Mouse (Mus musculus) cerebral cortex, adult 2 months (tissue): ENCODE measurements around the gene Kank3.

Source experiments
- WGBS: fragments of 180-500 bp; shearing (Covaris S2); methylation state at CpG from one replicate; pipeline ENCODE4 v1.1.7; 2018; 5-methylcytosine and 5-hydroxymethylcytosine counted together

Kank3 gene

DNA sequence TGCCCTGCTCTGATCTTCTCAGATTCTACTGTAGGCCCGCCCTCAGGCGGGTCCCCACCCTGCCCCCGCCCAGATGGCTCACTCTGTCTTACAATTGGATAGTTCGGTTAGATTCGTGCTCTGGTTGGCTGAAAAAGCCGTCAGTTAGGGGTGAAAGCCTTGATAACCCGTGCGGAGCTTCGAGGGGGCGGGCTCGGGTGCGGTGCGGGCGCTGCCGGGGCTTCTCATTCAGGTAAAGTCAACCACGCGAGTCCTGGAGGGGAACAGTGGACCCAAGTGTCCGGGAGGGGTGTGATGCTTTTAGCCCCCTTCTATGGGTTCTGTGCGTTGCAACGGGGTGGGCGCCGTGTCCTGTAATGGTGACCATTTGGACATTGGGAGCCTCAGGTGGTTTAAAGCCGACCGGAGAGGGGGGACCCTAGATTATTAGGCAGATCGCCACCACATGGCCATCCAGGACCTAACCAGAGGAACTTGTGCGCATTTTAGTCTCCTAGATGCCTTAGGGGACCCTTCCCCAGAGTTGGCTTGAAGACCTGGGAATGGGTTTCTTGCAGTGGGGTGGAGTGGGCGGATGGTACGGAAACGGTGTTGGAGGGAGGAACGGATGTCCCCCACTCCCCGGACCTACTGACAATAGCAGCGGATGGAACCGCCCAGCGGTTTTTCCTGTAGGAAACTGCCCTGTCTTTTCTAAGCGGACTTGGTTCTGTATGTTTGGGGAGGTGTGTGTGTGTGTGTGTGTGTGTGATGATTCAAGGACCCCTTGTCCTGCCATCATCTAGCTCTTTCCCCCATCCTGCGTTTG, at the start of gene Kank3:
Gene Kank3 (plus strand): TSS at position 186 of the 808 bp plus-strand sequence.
- WGBS: 1% methylated on average over 36 of the region's 36 CpGs

DNA sequence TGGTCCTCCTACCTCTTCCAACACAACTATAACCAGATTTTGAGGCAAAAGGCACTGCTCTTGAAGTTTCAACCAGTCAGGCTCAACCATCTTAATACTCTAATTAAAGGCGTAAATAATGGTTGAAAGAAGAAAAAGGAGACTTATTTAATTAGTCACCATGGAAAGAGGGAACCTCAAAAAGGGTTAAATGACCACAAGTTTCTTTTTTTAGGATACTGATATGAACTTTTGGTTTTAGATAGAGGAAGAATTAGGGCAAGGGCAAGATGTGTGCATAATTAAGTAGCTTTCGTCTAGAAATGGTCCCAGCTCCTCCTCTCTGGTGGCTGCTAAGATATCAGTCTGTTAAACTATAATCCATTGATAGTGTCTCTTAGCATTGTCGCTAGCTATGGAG, 43.9 kb upstream of the Kank3 start:
- 82% methylated on average over 3 of the region's 3 CpGs for WGBS

DNA sequence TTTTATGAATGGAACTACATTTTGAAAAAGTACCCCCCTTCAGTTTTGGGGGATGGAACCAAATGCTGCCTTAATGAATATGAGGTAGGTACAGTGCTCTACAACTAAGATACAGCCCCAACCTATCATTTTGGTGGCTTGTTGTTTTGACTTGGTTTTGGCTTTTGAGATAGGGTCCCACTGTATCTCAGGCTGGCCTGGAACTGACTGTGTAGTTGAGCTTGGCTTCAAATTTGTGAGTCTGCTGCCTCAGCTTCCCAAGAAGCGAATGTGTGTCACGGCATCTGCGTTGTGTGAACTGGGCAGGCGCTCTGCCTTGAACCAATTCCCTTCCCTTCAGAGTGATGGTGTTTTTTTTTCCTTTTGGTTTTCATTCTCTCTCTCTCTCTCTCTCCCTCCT, 38.7 kb upstream of the Kank3 start:
- 93% methylated on average over 4 of the region's 4 CpGs for WGBS

DNA sequence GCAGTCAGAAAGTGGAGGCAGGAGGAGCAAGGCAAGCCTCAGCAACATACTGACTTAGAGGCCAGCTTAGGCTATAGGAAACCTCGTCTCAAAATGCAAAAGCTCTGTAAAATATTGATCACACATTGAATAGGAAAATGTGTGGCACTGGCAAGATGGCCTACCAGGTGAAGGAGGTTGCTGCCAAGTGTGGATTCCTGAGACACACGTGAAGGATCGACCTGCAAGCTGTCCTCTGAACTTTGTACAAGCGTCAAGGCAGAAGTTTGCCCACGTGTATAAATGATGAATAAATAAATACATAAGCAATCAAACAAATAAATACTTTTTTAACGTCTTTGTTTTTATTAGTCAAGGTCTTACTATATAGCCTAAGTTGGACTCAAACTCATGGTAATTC, 36.9 kb upstream of the Kank3 start:
- WGBS: 85% methylated on average over 6 of the region's 6 CpGs

DNA sequence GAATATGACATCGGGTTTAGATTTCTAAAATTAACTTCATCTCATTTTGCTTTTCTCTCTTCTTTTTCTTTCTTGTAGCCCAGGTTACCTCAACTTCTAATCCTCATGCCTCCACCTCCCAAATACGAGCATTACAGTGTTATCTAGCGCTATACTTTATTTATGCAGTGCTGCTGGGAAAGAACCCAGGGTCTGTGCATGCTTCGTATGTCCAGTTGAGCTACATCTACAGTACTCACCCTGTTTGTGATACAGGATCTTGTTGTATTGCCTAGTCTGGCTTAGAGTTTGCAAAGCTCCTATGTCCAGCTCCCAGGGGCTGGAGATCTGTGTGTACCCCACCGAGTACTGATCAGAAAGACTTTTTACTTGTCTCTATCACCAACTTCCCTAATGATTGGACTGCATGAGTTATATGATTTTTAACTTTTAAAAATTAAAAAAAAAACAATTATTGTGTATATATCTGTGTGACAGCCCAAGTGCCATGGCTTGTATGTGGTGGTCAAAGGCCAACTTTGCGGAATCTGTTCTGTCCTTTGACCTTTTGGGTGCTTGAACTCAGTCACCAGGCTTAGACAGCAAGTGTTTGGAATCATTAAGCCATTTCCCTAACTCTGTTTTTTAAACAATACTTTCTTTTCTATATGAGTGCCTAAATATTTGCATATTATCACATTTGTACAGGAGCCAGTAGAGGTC, 36.3 kb upstream of the Kank3 start:
- 91% methylated on average over 6 of the region's 6 CpGs for WGBS

DNA sequence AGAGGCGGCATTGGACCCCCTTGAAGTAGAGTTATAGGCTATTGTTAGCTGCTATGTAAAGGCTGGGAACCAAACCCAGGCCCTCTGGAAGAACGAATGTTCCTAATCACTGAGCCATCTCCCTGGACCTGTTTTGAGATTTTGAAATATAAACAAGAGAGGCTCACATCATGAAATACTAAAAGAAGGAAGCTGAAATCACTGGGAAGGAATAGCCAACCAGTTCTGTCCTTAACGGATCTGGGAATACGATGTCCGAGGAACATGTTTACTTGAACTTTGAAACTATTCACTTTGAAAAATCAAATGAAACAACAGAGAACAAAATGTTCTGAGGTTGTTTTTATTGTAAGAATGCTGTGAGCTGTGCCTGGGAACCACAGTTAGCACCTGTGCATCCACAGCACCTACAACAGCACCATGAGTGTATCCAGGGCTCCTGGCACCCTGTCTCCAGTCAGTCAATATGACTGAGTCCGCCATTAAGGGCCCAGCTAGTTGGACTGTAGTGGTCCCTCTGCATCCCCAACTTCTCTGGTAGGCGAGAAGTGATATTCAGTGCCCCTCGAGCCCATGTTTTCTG, 35.7 kb upstream of the Kank3 start:
- WGBS: 80% methylated on average over 8 of the region's 8 CpGs

DNA sequence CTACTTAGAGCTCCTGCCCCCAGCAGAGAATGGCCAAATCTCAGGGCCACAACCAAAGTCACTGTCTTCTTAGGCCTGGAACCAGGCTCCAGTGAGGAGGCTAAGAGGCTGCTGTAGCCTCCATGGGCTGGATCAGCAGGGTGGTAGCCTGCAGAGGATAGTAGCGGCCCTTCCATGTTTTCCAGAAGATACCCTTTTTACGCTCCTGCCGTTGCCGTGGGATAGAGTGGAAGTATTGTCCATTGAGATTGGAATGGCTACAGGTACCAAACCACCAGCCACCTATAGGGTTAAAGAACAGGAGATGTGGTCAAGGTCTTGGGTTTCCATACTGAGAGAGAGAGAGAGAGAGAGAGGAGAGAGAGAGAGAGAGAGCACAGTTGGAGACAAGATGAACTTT, 35.0 kb upstream of the Kank3 start:
- WGBS: over 99% methylated on average over 4 of the region's 4 CpGs

DNA sequence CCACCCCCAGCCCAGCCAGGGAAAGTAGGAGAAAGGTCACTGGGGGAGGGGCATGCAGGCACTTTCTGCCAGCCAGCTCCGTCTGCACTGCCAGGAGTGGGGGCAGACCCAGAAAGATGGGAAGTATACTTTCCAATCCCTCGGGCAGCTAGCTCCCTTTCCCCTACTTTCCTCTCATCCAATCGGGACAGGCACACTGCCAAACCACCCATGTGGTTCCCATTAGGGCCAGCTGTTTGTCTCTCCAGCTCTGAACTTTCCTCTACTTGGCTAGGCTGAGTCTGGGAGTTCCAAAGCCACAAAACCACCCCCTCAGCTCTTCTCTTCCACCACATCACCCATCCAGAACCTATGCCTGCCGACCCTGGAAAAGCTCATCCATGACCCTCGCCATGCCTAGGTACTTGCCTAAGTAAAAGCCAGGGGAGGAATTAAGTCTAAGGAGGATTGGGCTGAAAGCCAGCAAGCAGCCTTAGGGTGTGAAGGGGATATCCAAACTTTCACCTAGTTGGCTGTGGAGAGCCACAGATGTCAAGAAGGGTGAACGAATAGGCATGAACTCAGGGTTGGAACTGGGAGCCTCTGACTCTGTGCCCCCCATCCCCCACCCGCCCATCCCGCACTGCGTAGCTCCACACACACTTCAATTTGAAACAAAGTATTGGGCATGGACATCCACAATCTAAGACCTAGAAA, 30.9 kb upstream of the Kank3 start:
- 32% methylated on average over 9 of the region's 9 CpGs for WGBS

DNA sequence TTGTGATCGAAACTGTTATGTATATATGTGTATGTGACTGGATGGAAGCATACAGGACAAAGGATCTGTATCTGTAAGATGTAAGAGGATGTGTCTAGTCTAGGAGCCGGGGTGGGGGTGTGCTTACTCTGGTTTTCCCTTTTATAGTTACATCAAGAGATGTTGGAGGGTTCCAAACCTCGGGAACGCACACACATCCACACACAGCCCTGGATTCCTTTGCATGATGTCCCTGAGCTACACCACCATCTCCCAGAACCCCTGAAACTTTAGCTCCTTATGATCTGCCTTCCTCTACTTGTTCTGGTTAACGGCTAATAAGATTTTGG, 30.4 kb upstream of the Kank3 start:
- WGBS: 63% methylated on average over 5 of the region's 5 CpGs

DNA sequence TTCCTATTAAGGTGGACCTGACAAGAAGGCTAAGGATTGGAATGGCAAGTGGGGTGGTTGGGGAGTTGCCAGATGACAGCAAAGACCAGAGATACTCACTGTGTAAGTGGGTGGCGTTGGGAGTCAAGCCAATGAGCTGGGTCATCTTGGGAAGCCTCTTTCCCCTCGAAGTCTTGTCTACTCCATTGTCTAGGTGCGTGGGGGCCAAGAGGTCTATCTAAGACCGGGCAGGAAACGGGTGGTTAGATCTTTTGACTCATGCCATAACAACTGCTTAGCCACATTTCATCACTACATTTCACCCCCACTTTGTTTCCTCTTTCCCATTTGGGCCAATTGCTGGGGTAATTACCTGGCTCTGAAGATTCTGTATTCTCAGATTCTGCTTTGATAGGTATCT, 29.9 kb upstream of the Kank3 start:
- 74% methylated on average over 5 of the region's 5 CpGs for WGBS

DNA sequence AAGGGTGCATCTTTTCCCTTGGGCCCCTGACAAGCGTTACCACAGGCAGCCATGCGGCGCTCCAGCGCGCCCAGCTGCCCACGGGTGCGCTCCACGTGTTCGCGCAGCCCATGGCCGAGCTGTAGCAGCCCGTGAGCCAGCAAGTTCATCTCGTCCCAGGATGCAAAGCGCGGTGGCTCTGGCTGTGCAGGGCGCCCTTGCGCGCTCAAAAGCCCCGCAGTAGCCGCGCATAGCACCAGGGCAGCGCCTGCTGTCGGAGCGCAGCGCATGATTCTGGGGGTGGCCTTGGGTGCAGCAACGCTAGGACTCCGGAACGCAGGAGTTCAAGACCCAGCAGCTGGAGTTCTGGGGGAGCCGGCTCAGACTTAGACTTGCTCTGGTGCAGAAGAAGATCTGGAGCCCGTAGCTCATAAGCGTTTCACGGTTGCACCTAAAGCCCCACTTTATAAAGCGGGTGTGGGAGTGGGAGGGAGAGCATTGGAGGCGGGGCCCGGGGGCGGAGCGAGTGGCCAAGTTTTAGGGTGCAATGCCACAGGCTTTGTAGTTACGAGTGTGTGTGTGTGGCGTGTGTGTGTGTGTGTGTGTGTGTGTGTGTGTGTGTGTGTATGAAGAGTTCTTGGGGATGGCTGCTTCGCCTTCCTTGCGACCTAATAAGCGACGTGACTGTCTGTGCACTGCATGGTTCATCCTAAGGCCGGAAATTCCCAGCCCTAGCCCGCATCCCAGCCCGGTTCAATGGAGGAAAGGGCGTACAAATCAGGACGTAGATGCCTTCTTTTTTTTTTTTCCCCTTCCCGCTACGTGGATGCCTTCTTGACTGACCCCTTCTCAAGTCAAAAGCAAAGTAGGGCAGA, 29.0 kb upstream of the Kank3 start, which contains the start of gene Angptl4:
Gene Angptl4 (minus strand): TSS at position 707 of the 854 bp plus-strand sequence.
- WGBS: 3% methylated on average over 50 of the region's 50 CpGs

DNA sequence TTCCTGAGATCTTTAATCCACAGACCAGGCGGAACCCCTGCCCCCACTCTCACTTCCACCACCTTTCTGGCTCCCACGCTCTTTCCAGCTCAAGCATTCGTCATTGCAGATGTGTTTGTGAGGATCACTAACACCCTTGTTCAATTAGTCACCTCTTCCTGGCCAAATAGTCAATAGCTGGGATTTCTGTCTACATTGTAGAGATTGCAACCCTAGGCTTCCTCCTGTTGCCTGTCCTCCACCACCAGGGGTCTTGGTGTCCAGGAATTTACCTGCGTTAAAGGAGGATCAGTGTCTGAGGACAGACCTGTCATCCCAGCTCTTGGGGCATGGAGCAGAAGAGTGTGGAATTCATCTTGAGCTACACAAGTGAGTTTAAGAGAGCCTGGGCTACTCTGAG, 28.3 kb upstream of the Kank3 start:
- 47% methylated on average over 4 of the region's 4 CpGs for WGBS

DNA sequence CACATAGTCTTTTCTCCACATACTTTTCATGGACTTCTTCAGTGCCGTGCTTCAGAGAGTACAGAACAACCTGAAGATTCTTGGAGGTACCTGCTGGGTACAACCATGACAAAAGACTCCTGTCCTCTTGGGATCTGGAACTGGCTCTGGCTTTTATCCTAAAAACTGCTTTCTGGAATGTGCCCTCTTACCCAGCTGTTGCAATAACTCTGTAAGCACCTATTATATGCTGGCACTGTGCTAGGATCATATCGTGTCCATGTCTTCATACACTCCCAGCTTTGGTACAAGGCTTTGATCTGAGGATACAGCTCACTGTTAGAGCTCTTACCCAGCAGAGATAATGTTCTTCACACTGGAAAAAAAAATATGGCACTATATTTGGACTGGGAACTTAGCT, 25.4 kb upstream of the Kank3 start:
- WGBS: 89% methylated on average over 2 of the region's 2 CpGs

DNA sequence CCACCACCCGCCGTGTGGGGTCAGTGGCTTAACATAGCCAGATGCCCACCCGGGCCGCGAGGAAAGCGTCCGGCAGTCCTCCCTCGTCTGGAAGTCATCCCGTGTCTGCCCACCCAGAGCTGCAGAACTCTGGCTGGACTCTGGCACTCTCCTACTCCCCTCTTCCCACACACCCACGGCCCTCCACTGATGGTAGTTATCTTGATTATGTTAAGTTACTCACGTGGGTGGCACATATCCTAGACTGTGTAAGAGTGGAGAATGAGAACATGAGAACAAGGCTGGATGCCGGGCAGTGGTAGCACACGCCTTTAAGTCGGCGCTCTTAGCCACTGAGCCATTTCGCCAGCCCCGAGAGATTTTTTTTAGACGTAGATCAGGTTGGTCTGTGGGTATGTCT, 23.9 kb upstream of the Kank3 start:
- WGBS: 70% methylated on average over 18 of the region's 18 CpGs

DNA sequence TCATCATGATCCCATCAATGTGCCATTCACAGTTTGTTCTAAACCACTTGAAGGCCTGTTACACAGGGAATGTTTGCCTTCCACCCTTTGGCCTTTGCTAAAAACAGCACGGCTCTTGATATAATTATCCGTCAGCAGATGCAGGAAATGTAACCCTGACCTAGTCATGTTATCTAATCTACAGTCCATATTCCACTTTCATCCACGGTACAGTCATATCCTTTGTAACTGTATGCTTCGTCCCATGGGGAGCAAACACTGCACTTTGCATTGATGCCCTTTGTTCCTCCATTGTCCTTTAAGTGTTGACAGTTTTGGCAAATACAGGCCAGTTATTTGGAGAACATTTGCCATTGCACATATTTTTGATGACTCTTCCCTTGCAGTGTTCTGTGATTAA, 21.6 kb upstream of the Kank3 start:
- 82% methylated on average over 4 of the region's 4 CpGs for WGBS

DNA sequence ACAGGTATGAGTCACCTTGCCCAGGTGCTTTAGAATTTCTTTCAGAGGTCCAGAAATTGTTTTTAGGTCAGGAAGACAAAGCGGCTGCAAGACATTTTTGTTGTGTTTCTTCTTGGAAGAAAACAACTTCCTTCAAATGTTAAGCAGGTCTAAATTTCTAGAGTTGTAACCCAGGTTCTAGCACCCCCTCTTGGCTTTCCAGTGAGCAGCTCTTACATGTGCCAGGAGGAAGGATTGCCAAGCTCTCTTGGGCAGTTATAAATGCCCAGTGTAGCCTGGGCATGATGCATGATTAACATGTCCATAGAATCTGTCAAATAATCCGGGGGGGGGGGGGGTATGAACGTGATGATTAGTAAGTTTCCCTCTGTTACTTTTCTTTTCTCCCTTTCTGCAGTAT, 12.0 kb upstream of the Kank3 start:
- 36% methylated on average over 3 of the region's 3 CpGs for WGBS

DNA sequence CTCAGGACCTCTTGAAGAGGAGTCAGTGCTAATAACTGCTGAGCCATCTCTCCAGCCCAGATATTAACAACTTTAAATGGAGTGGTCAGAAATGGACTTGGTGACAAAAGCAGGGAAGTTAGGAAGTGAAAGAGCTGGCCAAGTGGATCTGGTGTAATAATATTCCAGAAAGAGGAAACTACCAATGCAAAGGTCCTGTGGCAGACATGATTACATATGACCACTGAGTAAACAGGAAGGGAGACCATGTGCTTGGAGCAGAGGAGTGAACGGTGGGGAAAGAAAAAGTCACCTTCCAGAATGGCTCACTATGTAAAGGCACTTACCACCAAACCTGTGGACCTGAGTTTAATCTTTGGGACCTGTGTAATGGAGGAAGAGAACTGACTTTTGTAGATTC, 11.0 kb upstream of the Kank3 start:
- 67% methylated on average over 1 of the region's 1 CpGs for WGBS

DNA sequence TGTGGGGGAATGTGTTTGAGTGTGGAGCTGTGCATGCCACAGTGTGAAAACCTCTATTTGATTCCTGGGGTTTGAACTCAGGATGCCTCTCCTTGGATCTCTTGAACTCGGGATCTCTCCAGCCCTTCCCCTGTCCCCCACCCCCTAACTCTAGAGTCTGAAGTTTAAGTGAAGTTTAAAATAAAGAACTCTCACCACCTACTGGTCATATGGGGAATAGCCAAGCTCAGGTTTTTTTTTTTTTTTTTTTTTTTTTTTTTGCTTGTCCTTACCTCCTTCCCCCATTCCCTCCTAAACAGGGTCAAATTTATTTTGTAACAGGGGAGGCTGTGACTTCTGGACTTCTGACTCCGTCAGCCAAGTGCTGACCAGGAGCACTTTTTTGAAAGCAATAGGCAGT, 8.1 kb upstream of the Kank3 start:
- 4% methylated on average over 2 of the region's 2 CpGs for WGBS

DNA sequence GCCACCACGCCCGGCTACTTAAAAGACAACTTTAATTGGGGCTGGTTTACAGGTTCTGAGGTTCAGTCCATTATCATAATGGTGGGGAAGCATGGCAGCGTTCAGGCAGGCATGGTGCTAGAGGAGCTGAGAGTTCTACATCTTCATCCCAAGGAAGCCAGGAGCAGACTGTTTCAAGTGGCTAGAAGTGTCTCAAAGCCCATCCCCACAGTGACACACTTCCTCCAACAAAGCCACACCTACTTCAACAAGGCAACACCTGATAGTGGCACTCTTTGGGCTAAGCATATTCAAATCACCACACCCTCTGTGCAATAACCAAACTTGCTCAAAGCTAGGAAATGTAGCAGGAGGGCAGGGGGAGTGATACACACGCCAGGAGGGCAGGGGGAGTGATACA, 6.1 kb upstream of the Kank3 start:
- WGBS: 59% methylated on average over 4 of the region's 4 CpGs

DNA sequence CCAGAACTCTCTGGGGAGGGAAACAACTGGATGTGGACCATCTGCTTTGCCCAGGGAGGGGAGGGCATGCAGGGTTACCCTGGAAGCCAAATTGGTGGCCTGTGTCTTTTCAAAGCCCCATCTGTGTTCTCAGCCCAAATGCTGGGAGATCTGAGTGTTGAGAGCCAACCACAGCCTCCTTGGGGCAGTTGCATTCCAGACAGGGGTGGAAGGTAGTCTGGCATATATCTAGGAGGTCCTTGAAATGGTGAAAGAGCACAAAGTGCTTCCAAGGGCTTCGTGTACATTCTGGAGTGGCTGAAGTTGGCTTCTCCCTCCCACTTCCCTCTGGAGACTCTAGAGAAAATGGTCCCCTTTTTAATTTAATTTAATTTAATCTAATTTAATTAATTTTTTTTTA, 5.6 kb upstream of the Kank3 start:
- WGBS: 68% methylated on average over 1 of the region's 1 CpGs

DNA sequence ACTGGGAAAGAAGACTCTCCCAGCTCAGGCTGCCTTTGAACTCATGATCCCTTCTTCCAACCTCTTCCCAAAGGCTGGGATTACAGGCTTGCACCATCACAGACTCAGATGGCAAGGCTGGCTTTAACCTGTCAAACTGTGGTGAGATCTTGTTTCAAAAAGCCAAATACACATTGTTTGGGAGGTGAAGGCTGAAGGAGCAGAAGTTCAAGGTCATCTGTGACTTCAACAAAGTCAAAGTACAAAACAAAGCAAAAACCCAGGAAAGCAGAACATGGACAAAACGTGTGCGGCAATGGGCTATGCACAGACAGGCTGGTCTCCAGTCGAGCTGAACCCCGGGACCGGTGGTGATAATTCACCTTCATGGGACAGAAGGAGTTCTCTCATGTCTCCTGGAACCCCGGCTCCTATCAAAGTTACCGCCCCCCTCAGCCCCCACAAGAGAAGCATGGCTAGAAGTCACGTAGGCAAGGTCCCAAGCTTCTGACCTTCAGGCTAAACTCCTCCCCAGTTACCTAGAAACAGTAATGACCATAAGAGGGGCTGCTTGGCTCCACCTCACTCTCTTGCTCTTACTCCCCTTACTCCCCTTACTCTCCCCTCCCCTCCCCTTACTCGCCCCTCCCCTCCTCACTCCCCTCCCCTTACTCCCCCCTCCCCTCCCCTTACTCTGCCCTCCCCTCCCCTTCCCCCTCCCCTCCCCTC, 3.0 kb upstream of the Kank3 start:
- WGBS: 76% methylated on average over 8 of the region's 9 CpGs
